Mouse (Mus musculus) brain, adult 2 months (tissue): ENCODE results near the gene Tctn1.
"Not testable (repeated sequence)": the region's sequence is repeated elsewhere in the genome, so short reads cannot be mapped to it uniquely, and the experiment has no call there.

Experiments used
- DNase-seq: peaks from one replicate; pipeline ENCODE4 v3.0.0; 2011; ENCODE audit warnings: low read depth, low spot score

Tctn1 gene

DNA sequence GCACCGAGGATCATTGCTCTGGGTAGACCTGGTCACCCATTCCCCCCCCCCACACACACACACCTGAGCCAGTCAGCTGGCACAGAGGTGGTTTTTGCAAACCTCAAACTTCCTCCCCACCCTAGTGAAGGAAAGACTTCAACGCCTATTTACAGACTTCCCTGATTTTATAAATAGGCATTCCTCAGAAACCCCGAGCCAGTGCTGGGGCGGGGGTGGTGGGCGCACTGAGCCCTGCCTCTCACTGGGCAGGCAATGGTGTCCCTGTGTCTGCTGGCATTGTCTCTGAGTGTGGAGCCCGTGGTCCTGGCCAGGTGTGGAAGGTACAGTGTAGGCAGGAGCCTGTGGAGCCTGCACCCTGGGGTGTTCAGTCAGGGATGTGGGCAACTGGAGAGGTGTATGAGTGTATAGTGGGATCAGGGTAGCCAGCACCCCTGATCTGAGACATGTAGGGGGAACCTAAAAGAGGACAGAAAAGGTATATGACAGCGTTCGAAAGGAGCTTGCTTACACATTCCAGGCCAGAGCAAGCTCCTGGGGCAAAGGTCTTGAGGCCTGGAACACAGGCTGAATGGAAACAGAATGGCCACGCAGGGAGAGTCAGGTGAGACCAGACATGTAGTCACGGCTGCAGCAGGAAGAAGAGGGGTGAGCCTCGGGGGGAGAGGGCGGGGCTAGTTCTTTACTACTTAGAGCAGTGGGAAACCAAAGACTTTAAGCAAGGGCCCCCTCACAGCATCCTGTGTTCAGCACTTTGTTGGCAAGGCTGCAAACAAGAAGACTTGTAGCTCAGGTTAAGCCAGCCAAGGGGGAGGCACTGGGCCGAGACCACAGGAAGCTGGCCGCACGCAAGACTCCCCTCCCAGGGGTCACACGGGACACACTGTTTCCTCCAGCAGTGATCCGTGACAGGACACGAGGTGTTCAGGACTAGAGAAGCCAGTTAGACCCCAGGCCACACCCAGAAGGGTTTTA is 44.3 kb downstream of the Tctn1 start:
- no peak for DNase-seq

- no peak for DNase-seq
Measured at GRCm38 (mm10) chr5:122218928-122219327, 45.3 kb downstream of the Tctn1 start.

DNA sequence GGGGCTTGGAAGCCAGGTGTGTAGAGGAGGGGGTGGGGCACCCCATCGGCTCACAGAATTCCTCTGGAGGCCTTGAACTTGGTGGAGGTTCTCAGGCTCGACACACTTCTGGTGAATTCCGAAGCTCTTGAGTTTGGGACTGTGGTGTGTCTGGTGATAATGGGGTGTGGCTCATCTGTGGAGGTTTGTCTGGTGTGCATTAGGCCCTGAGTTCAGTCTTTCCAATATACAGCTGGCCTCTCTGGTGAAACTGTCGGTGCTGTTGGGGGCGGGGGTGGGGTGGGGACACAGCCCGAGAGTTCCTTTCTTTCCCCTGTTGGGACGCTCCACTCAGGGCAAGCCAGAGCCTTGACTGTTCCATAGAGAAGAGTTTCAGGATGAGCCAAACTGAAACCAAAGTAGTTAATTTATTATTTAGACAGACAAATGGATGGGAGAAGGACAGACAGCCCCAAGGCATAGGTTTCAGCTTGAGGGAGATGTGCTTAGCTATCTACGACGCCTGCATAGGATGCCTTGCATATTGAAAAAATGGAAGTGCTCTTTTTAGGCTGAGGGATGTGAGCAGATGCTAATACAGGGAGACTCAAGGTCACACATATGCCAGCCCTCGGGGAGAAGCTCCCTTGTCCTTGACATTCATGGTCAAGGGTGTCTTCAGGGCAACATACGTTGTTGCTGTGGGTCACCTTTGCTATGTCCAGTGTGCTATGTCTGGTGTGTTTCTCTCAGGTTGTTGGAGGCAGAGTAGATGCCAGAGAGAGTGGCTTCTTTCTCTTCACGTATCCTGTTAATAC is 46.0 kb downstream of the Tctn1 start:
- DNase-seq: no peak

DNA sequence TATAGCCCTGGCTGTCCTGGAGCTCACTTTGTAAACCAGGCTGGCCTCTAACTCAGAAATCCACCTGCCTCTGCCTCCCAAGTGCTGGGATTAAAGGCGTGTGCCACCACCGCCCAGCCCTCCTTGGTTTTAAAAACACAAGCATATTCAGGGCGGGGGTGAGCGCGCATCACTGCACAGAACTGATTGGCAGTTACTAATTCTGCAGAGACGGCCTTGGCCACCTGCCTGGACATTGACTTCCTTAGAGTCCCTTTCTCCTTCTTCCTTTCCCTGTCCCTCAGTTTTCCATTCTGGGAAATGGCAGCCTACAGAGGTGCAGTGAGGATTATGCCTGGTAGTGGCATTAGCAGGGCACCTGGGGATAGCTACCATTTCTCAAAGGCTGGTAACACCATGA is 46.6 kb downstream of the Tctn1 start:
- no peak for DNase-seq

DNA sequence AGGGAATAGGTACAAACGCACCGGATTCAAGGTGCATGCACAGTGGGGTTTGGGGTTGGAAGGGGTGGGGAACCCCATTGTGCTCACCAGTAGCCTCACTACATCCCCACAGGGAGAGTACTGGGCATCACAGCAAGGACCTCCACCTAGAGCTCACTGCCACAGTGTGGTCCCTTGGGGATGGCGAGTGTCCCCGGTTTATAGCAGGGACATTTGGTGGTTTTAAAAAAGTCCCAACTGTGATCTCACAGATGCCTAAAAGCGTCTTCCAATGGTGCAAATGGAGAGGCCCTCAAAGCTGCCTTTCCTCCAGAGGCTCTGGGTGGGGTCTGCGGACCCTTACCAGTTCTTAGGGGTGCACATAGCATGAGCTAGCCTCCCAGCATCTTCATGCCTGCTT is 50.4 kb downstream of the Tctn1 start:
- DNase-seq: no peak

DNA sequence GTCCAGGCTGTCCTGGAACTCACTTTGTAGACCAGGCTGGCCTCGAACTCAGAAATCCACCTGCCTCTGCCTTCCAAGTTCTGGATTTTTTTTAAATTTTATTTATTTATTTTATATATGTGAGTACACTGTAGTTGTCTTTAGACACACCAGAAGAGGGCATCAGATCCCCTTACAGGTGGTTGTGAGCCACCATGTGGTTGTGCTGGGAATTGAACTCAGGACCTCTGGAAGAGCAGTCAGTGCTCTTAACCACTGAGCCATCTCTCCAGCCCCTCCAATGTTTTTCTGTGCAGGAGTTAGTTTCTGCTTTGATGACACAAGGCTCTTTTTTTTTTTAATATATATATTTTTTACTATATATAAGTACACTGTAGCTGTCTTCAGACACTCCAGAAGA is 51.4 kb downstream of the Tctn1 start:
- DNase-seq: not testable (repeated sequence)

- no peak for DNase-seq
Measured at GRCm38 (mm10) chr5:122212125-122212524, 52.1 kb downstream of the Tctn1 start.

- no peak for DNase-seq
Measured at GRCm38 (mm10) chr5:122210890-122211289, 53.4 kb downstream of the Tctn1 start.

- DNase-seq: peak; percentile 22
Measured at GRCm38 (mm10) chr5:122209591-122210368, 54.5 kb downstream of the Tctn1 start.

GRCm38 (mm10) chr5:122208909-122209308 is 55.4 kb downstream of the Tctn1 start:
- DNase-seq: no peak

DNA sequence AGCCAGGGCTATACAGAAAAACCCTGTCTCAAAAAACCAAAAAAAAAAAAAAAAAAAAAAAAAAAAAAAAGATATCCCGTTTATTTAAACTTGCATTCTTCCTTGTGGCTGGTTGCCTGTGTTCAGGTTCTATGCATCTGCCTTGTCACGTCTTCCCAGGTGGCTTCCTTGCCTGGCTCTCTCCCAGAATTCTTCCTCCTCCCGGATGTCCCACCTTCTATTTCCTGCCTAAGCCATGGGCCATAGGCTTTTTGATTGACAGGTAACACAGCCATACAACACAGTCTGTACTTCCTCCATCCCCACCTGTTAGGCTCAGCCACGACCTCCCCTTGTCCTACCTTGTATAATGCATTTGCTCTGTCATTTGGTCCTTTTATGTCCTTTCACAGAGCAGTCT is 57.8 kb downstream of the Tctn1 start, which contains the start of gene Hvcn1:
Gene Hvcn1 (plus strand): TSS at position 330 of the 400 bp plus-strand sequence.
- no peak for DNase-seq

GRCm38 (mm10) chr5:122204180-122204579 is 60.1 kb downstream of the Tctn1 start:
- no peak for DNase-seq

GRCm38 (mm10) chr5:122201904-122202303 is 62.4 kb downstream of the Tctn1 start:
- DNase-seq: no peak

DNA sequence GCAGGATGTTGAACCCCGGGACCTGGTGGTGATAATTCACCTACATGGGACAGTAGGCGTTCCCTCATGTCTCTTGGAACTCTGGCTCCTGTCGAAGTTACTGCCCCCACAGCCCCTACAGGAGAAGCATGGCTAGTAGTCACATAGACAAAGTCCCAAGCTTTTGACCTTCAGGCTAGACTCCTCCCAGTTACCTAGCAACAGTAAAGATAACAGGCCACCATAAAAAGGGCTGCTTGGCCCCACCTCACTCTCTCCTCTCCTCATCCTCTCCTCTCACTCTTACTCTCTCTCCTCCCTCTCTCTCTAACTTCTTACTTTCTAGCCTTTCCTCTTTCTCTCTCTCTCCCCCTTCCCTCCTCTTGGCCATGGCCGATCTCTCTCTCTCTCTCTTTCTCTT is 63.4 kb downstream of the Tctn1 start:
- no peak for DNase-seq

DNA sequence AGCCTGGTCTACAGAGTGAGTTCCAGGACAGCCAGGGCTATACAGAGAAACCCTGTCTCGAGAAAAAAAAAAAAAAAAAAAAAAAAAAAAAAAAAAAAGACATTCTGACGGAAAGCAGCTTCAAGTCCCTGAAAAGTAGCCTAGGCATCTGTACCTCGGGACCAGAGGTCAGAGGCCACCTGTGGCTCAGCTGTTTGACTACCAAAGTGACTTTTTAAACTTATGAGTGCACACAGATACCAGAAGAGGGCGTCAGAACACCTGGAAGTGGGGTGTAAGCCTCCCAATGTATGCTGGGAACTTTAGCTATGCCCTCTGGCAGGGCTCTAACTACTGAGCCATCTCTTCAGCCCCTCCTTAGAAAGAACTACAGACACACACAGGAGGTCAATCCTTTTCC is 71.9 kb downstream of the Tctn1 start:
- no peak for DNase-seq

- no peak for DNase-seq
Measured at GRCm38 (mm10) chr5:122191269-122192063, 72.8 kb downstream of the Tctn1 start.

DNA sequence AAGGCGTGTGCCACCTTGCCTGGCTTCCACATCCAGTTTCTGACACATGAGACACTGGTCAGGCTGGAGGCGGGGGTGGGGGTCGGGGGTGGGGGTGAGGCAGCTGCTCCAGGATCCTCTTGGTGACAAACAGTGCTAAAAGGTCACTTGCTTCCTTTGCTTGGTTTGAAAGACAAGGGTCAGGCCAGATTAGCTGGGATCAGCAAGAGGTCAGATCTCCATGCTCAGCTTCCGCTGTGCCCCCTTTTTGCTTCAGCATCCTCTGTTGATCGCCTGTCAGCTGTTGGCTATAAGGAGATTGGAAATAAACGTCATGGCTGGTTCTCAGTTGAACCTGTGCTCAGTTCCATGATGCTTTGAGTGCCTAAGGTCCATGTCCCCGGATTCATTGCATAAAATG is 73.8 kb downstream of the Tctn1 start:
- DNase-seq: no peak

- DNase-seq: no peak
Measured at GRCm38 (mm10) chr5:122189115-122189514, 75.1 kb downstream of the Tctn1 start.
